Mouse (Mus musculus): Measurements from ENCODE around the gene Ngdn. TPM values are rescaled to one million over a fixed set of nuclear protein-coding genes. Genes with fewer than 3 reads are reported as not detected.

Ngdn gene
- polyA plus RNA-seq, 1 experiment = 22.0 TPM

GRCm38 (mm10) chr14:55064481-55065370 is 49.5 kb downstream of the Ngdn start:
- Histone ChIP-seq H3K4me1 (ENCODE audit: control insufficient read depth, insufficient read depth, insufficient read length, low read length) (no peaks in the 10 kb centered on the region), H3K4me3 (ENCODE audit: insufficient read depth, low read depth, low read length) (no peak overlapping the region), H3K27ac (replicated peaks; ENCODE audit: low read depth, low read length) (no peak overlapping the region)

- H3K27ac ChIP-seq (replicated peaks; ENCODE audit: low read depth, low read length) = no peak overlapping the region
- no peak overlapping the region for H3K4me3 ChIP-seq (ENCODE audit: insufficient read depth, low read depth, low read length)
- H3K4me1 ChIP-seq (ENCODE audit: control insufficient read depth, insufficient read depth, insufficient read length, low read length) = no peaks in the 10 kb centered on the region
These were observed 50.1 kb downstream of the Ngdn start for GRCm38 (mm10) chr14:55065391-55065790.

- no peaks in the 10 kb centered on the region for H3K4me1 ChIP-seq (ENCODE audit: control insufficient read depth, insufficient read depth, insufficient read length, low read length)
- no peak overlapping the region for H3K27ac ChIP-seq (replicated peaks; ENCODE audit: low read depth, low read length)
- H3K4me3 ChIP-seq (ENCODE audit: insufficient read depth, low read depth, low read length) = no peak overlapping the region
These were observed 50.8 kb downstream of the Ngdn start for GRCm38 (mm10) chr14:55066042-55066441.

- no peaks in the 10 kb centered on the region for H3K4me1 ChIP-seq (ENCODE audit: control insufficient read depth, insufficient read depth, insufficient read length, low read length)
- H3K4me3 ChIP-seq (ENCODE audit: insufficient read depth, low read depth, low read length) = no peak overlapping the region
- no peak overlapping the region for H3K27ac ChIP-seq (replicated peaks; ENCODE audit: low read depth, low read length)
These were observed 56.5 kb downstream of the Ngdn start for GRCm38 (mm10) chr14:55071756-55072155.

Other genes starting within 250 kb of the Ngdn start
- gene Slc7a8, start 233.5 kb upstream of the Ngdn start, polyA plus RNA-seq (2012; ENCODE audit: insufficient read depth, insufficient read length, missing spikeins) = 2.4 and 2.8 TPM in 2 replicates
- 1.5 and 2.0 TPM in 2 replicates for gene Rnf212b, start 201.3 kb upstream of the Ngdn start, polyA plus RNA-seq (2012; ENCODE audit: insufficient read depth, insufficient read length, missing spikeins)
- gene Homez, start 144.5 kb upstream of the Ngdn start, polyA plus RNA-seq (2012; ENCODE audit: insufficient read depth, insufficient read length, missing spikeins) = 3.3 and 4.6 TPM in 2 replicates
- gene Ppp1r3e, start 137.9 kb upstream of the Ngdn start, polyA plus RNA-seq (2012; ENCODE audit: insufficient read depth, insufficient read length, missing spikeins) = 15.9 and 20.3 TPM in 2 replicates
- 26.3 and 28.2 TPM in 2 replicates for gene Bcl2l2, start 132.1 kb upstream of the Ngdn start, polyA plus RNA-seq (2012; ENCODE audit: insufficient read depth, insufficient read length, missing spikeins)
- gene Gm20521, start 132.0 kb upstream of the Ngdn start, polyA plus RNA-seq (2012; ENCODE audit: insufficient read depth, insufficient read length, missing spikeins) = not detected in 2 replicates
- gene Pabpn1, start 123.0 kb upstream of the Ngdn start, polyA plus RNA-seq (2012; ENCODE audit: insufficient read depth, insufficient read length, missing spikeins) = 75.5 and 89.7 TPM in 2 replicates
- gene Slc22a17, start 102.3 kb upstream of the Ngdn start, polyA plus RNA-seq (2012; ENCODE audit: insufficient read depth, insufficient read length, missing spikeins) = 4.9 and 6.6 TPM in 2 replicates
- gene Efs, start 89.3 kb upstream of the Ngdn start, polyA plus RNA-seq (2012; ENCODE audit: insufficient read depth, insufficient read length, missing spikeins) = 2.6 and 3.4 TPM in 2 replicates
- gene Il25, start 82.8 kb upstream of the Ngdn start, polyA plus RNA-seq (2012; ENCODE audit: insufficient read depth, insufficient read length, missing spikeins) = not detected in 2 replicates
- 1.8 and 3.3 TPM in 2 replicates for gene Cmtm5, start 79.2 kb upstream of the Ngdn start, polyA plus RNA-seq (2012; ENCODE audit: insufficient read depth, insufficient read length, missing spikeins)
- not detected in 2 replicates for gene Myh6, start 48.5 kb upstream of the Ngdn start, polyA plus RNA-seq (2012; ENCODE audit: insufficient read depth, insufficient read length, missing spikeins)
- gene Gm17428, start 38.5 kb upstream of the Ngdn start, polyA plus RNA-seq (2012; ENCODE audit: insufficient read depth, insufficient read length, missing spikeins) = not detected in 2 replicates
- 12.0 and 23.5 TPM in 2 replicates for gene Myh7, start 20.8 kb upstream of the Ngdn start, polyA plus RNA-seq (2012; ENCODE audit: insufficient read depth, insufficient read length, missing spikeins)
- 2.3 and 2.5 TPM in 2 replicates for gene Zfhx2, start 76.9 kb downstream of the Ngdn start, polyA plus RNA-seq (2012; ENCODE audit: insufficient read depth, insufficient read length, missing spikeins)
- gene Thtpa, start 79.3 kb downstream of the Ngdn start, polyA plus RNA-seq (2012; ENCODE audit: insufficient read depth, insufficient read length, missing spikeins) = 9.0 and 15.6 TPM in 2 replicates
- 16.9 and 20.8 TPM in 2 replicates for gene Ap1g2, start 91.1 kb downstream of the Ngdn start, polyA plus RNA-seq (2012; ENCODE audit: insufficient read depth, insufficient read length, missing spikeins)
- not detected in 2 replicates for gene Jph4, start 101.5 kb downstream of the Ngdn start, polyA plus RNA-seq (2012; ENCODE audit: insufficient read depth, insufficient read length, missing spikeins)
- gene Dhrs2, start 206.6 kb downstream of the Ngdn start, polyA plus RNA-seq (2012; ENCODE audit: insufficient read depth, insufficient read length, missing spikeins) = not detected in 2 replicates

Measured in brown adipose tissue, adult 24 weeks (tissue).